Mouse (Mus musculus): ENCODE measurements around the gene Zxdc. TPM values are rescaled to one million over a fixed set of nuclear protein-coding genes. Genes with fewer than 3 reads are reported as not detected.
A peak's percentile ranks its signal among the peaks of the same experiment; 100 is the strongest.

Gene Zxdc
- total RNA-seq, 2 experiments from 2014 or later, result 9.6 to 11.8 TPM

- ATAC-seq (replicated peaks; ENCODE audit: poor library complexity), result peak; percentile 18
Measured at GRCm38 (mm10) chr6:90369725-90370553, 647 bp downstream of the Zxdc start.

- ATAC-seq (replicated peaks; ENCODE audit: poor library complexity), result peak; percentile 70
Measured at GRCm38 (mm10) chr6:90374647-90375046, 5.4 kb downstream of the Zxdc start.

GRCm38 (mm10) chr6:90377708-90378107 is 8.4 kb downstream of the Zxdc start:
- ATAC-seq (replicated peaks; ENCODE audit: poor library complexity), result peak; percentile 62; the same call in 1 of the 2 replicates

- ATAC-seq (replicated peaks; ENCODE audit: poor library complexity), result no peak
Measured at GRCm38 (mm10) chr6:90381465-90381864, 12.2 kb downstream of the Zxdc start.

- ATAC-seq (replicated peaks; ENCODE audit: poor library complexity), result peak; percentile 54
Measured at GRCm38 (mm10) chr6:90390629-90391028, 21.3 kb downstream of the Zxdc start.

- ATAC-seq (replicated peaks; ENCODE audit: poor library complexity), result no peak
Measured at GRCm38 (mm10) chr6:90393948-90394347, 24.7 kb downstream of the Zxdc start.

- ATAC-seq (replicated peaks; ENCODE audit: poor library complexity), result no peak
Measured at GRCm38 (mm10) chr6:90395751-90396150, 26.5 kb downstream of the Zxdc start.

- no peak for ATAC-seq (replicated peaks; ENCODE audit: poor library complexity)
Measured at GRCm38 (mm10) chr6:90397291-90397690, 28.0 kb downstream of the Zxdc start.

- ATAC-seq (replicated peaks; ENCODE audit: poor library complexity), result no peak
Measured at GRCm38 (mm10) chr6:90408632-90409031, 39.3 kb downstream of the Zxdc start.

GRCm38 (mm10) chr6:90410972-90411371 is 41.7 kb downstream of the Zxdc start:
- ATAC-seq (replicated peaks; ENCODE audit: poor library complexity), result no peak

- ATAC-seq (replicated peaks; ENCODE audit: poor library complexity), result no peak
Measured at GRCm38 (mm10) chr6:90411926-90412325, 42.6 kb downstream of the Zxdc start.

- ATAC-seq (replicated peaks; ENCODE audit: poor library complexity), result peak; percentile 99
Measured at GRCm38 (mm10) chr6:90422565-90422964, 53.3 kb downstream of the Zxdc start.

GRCm38 (mm10) chr6:90425361-90425760 is 56.1 kb downstream of the Zxdc start:
- ATAC-seq (replicated peaks; ENCODE audit: poor library complexity), result no peak

- no peak for ATAC-seq (replicated peaks; ENCODE audit: poor library complexity)
Measured at GRCm38 (mm10) chr6:90426003-90426402, 56.7 kb downstream of the Zxdc start.

- ATAC-seq (replicated peaks; ENCODE audit: poor library complexity), result peak; percentile 83
Measured at GRCm38 (mm10) chr6:90428380-90428974, 59.2 kb downstream of the Zxdc start, which contains the start of gene Cfap100. Gene Cfap100 (minus strand): TSS chr6:90428797.

GRCm38 (mm10) chr6:90429911-90430310 is 60.6 kb downstream of the Zxdc start:
- ATAC-seq (replicated peaks; ENCODE audit: poor library complexity), result no peak

- no peak for ATAC-seq (replicated peaks; ENCODE audit: poor library complexity)
Measured at GRCm38 (mm10) chr6:90431487-90431886, 62.2 kb downstream of the Zxdc start.

- ATAC-seq (replicated peaks; ENCODE audit: poor library complexity), result no peak
Measured at GRCm38 (mm10) chr6:90434687-90435086, 65.4 kb downstream of the Zxdc start.

- ATAC-seq (replicated peaks; ENCODE audit: poor library complexity), result peak; percentile 97
Measured at GRCm38 (mm10) chr6:90435195-90435618, 65.9 kb downstream of the Zxdc start.

- ATAC-seq (replicated peaks; ENCODE audit: poor library complexity), result no peak
Measured at GRCm38 (mm10) chr6:90436192-90436907, 67.1 kb downstream of the Zxdc start.

GRCm38 (mm10) chr6:90437041-90437440 is 67.7 kb downstream of the Zxdc start:
- no peak for ATAC-seq (replicated peaks; ENCODE audit: poor library complexity)

GRCm38 (mm10) chr6:90446883-90447282 is 77.6 kb downstream of the Zxdc start:
- ATAC-seq (replicated peaks; ENCODE audit: poor library complexity), result no peak
